18 mouse cellular contexts compared by ENCODE assay signal in genomic region chr9:26481890-26482289, GRCm38 (mm10).
DNase-seq lines count a peak whose midpoint lies in the region; TF ChIP-seq lines count a peak whose summit lies in the region.
"Had no signal": no experiment of that assay in that cellular context is flagged by ENCODE, and none has a peak within 500 bp of the region (broad histone marks: within the 10 kb centered on the region; RNA-seq: fewer than 3 reads in every experiment).

No protein-coding gene starts in this region.

- no peak; the same call in 1 of the 2 replicates for TF ChIP-seq RAD21 in CH12.LX (IDR thresholded peaks at IDR 0.05; ENCODE audit: low read depth, low read length)

- TF ChIP-seq EP300 in CH12.LX (IDR thresholded peaks at IDR 0.05; ENCODE audit: low read length), result peak; percentile 94

- H3K4me2 ChIP-seq in CH12.LX (ENCODE audit: insufficient read depth, low read depth, poor library complexity, severe bottlenecking), result no peak overlapping the region
- H3K4me2 ChIP-seq: embryonic facial prominence, embryonic 13.5 days; embryonic facial prominence, embryonic 15.5 days; forebrain, embryonic 12.5 days had no signal

- H3K36me3 ChIP-seq in CH12.LX (replicated peaks in 1 of 2; ENCODE audit: control insufficient read depth in 1 of 2, insufficient read depth in 1 of 2, low read length in 1 of 2), result no peaks in the 10 kb centered on the region
- H3K36me3 ChIP-seq: embryonic facial prominence, embryonic 13.5 days; embryonic facial prominence, embryonic 15.5 days; forebrain, embryonic 10.5 days; forebrain, embryonic 12.5 days had no signal

- no peaks in the 10 kb centered on the region for H3K79me2 ChIP-seq in CH12.LX (replicated peaks; ENCODE audit: control insufficient read depth, extremely low read depth, insufficient read depth, poor library complexity, severe bottlenecking)

- no peak overlapping the region for H3K9ac ChIP-seq in CH12.LX (ENCODE audit: insufficient read depth, low read depth)
- H3K9ac ChIP-seq: embryonic facial prominence, embryonic 13.5 days; embryonic facial prominence, embryonic 15.5 days; forebrain, embryonic 12.5 days had no signal

- H3K9me3 ChIP-seq in CH12.LX (replicated peaks; ENCODE audit: low read length), result no peaks in the 10 kb centered on the region
- H3K9me3 ChIP-seq: embryonic facial prominence, embryonic 13.5 days; embryonic facial prominence, embryonic 15.5 days; forebrain, embryonic 10.5 days; forebrain, embryonic 12.5 days had no signal

- dilution Hi-C loops in CH12.LX (cut with MboI; ENCODE audit: extremely low pct_ligation_motif_present, extremely low pct_unique_long_range_greater_than_20kb, low sequenced_read_pairs), result no loop called here

- peaks cover 7% of the 10 kb centered on the region for H3K27me3 ChIP-seq in CH12.LX (replicated peaks)
- H3K27me3 ChIP-seq: embryonic facial prominence, embryonic 13.5 days; embryonic facial prominence, embryonic 15.5 days; forebrain, embryonic 12.5 days had no signal

- no peak overlapping the region for H3K27ac ChIP-seq in CH12.LX (ENCODE audit: insufficient read depth, low read depth)
- H3K27ac ChIP-seq: embryonic facial prominence, embryonic 13.5 days; embryonic facial prominence, embryonic 15.5 days; forebrain, embryonic 10.5 days; forebrain, embryonic 12.5 days had no signal

- TF ChIP-seq CTCF in CH12.LX (conservative IDR thresholded peaks at IDR 0.05 in 1 of 2, IDR thresholded peaks at IDR 0.05 in 1 of 2; ENCODE audit: low read depth in 2 of 2, low read length in 2 of 2), result no peak

- no peak for TF ChIP-seq POLR2A in CH12.LX (IDR thresholded peaks at IDR 0.05; ENCODE audit: low read depth, low read length)

- no peak overlapping the region for H3K4me3 ChIP-seq in CH12.LX (replicated peaks in 1 of 3; ENCODE audit: low read depth in 2 of 3, low read length in 2 of 3, poor library complexity in 1 of 3)
- H3K4me3 ChIP-seq: embryonic facial prominence, embryonic 13.5 days; embryonic facial prominence, embryonic 15.5 days; erythroblast, embryonic 14.5 days; forebrain, embryonic 10.5 days; forebrain, embryonic 12.5 days had no signal

- H3K4me1 ChIP-seq in CH12.LX (ENCODE audit: control insufficient read depth in 1 of 2, insufficient read depth in 2 of 2), result peaks cover 3 to 63% of the 10 kb centered on the region in 2 experiments; a peak in 2 of 4 replicates
- H3K4me1 ChIP-seq: embryonic facial prominence, embryonic 13.5 days; embryonic facial prominence, embryonic 15.5 days; forebrain, embryonic 10.5 days; forebrain, embryonic 12.5 days had no signal

- in situ Hi-C loops in CH12.LX (cut with MboI; ENCODE audit: low pct_ligation_motif_present, low pct_unique_long_range_greater_than_20kb, low sequenced_read_pairs), result no loop called here

- DNase-seq in A20 (ENCODE audit: low read depth, low spot score), result peak; percentile 22
- DNase-seq in CH12.LX (ENCODE audit: extremely low read depth), result peak; percentile 70
- peak; percentile 0 for DNase-seq in naive thymus-derived CD4-positive, alpha-beta T cell, adult 2 months (ENCODE audit: low read depth)
- DNase-seq in thymus, postnatal 10 days (ENCODE audit: low spot score in 2 of 2), result no peak
- DNase-seq in cerebellum, adult 11-12 months, result no peak
- DNase-seq: adrenal gland, adult 2 months; adrenal gland, postnatal 10 days; adrenal gland, postnatal 25 days; cerebellum, adult 11 months; cerebellum, adult 2 months; cerebellum, adult 9-10 months; cerebellum, postnatal 10 days; cerebellum, postnatal 25 days had no signal

TF ChIP-seq in CH12.LX, 34 proteins besides CTCF, POLR2A, EP300 and RAD21:
- TF ChIP-seq MAZ (IDR thresholded peaks at IDR 0.05; ENCODE audit: low read depth, low read length) (no peak), JUND (conservative IDR thresholded peaks at IDR 0.05; ENCODE audit: low read depth, low read length) (peak; percentile 90), CHD2 (IDR thresholded peaks at IDR 0.05; ENCODE audit: low read length) (0 out of 2 replicates have a peak, but pooled peaks have one; percentile 45), ELF1 (IDR thresholded peaks at IDR 0.05; ENCODE audit: low read depth, low read length) (no peak), MEF2A (IDR thresholded peaks at IDR 0.05; ENCODE audit: borderline replicate concordance, low read depth, low read length) (peak; percentile 77), CHD1 (IDR thresholded peaks at IDR 0.05; ENCODE audit: low read depth, low read length) (no peak), RCOR1 (conservative IDR thresholded peaks at IDR 0.05; ENCODE audit: low read depth, low read length) (peak; percentile 87), TCF12 (IDR thresholded peaks at IDR 0.05; ENCODE audit: low read depth, low read length) (peak; percentile 51; the same call in 1 of the 2 replicates), ETS1 (conservative IDR thresholded peaks at IDR 0.05; ENCODE audit: low read depth, low read length) (peak; percentile 78), SMC3 (IDR thresholded peaks at IDR 0.05; ENCODE audit: low read depth, low read length) (peak; percentile 12; the same call in 1 of the 2 replicates), JUN (IDR thresholded peaks at IDR 0.05; ENCODE audit: insufficient read depth, low read depth, low read length) (peak; percentile 82), TBP (conservative IDR thresholded peaks at IDR 0.05; ENCODE audit: low read depth, low read length) (no peak), IRF4 (IDR thresholded peaks at IDR 0.05; ENCODE audit: low read depth, low read length) (peak; percentile 86), MAFK (IDR thresholded peaks at IDR 0.05; ENCODE audit: insufficient replicate concordance, low read length) (peak; percentile 93), ZNF384 (IDR thresholded peaks at IDR 0.05; ENCODE audit: low read depth, low read length) (peak; percentile 21; the same call in 1 of the 2 replicates), MYC (IDR thresholded peaks at IDR 0.05; ENCODE audit: low read depth, low read length) (no peak), BHLHE40 (IDR thresholded peaks at IDR 0.05; ENCODE audit: low read depth, low read length) (peak; percentile 70)

Comparison
In these comparisons a context has a peak if more than half of its experiments do, and no peak if none do; other contexts are left out.
1. DNase-seq: peak in A20 (single experiment), CH12.LX (single experiment) and naive thymus-derived CD4-positive, alpha-beta T cell, adult 2 months (single experiment); none in thymus, postnatal 10 days (0 of 2) and cerebellum, adult 11-12 months (single experiment).